Mouse (Mus musculus): ENCODE measurements around the gene Mrpl49. TPM values are rescaled to one million over a fixed set of nuclear protein-coding genes. Genes with fewer than 3 reads are reported as not detected.

The Mrpl49 gene
- polyA plus RNA-seq, 1 experiment: 33.5 TPM

DNA sequence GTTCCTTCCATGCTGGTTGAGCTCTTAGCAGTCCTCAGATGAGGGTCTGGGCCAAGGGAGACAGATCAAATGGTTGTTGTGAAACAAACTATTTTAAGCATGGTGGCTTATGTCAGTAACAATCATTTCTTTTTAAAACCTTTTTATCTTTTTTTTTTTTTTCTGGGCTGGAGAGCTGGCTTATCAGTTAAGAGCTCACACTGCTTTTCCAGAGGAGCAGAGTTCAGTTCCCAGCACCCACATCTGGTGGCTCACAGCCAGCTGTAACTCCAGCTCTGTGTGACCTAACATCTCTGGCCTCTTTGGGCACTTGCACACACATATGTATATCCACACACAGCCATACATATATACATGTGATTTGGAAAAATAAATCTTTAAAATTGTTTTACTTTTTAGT, 19.9 kb downstream of the Mrpl49 start:
- no peak for DNase-seq (ENCODE audit: low spot score)

DNA sequence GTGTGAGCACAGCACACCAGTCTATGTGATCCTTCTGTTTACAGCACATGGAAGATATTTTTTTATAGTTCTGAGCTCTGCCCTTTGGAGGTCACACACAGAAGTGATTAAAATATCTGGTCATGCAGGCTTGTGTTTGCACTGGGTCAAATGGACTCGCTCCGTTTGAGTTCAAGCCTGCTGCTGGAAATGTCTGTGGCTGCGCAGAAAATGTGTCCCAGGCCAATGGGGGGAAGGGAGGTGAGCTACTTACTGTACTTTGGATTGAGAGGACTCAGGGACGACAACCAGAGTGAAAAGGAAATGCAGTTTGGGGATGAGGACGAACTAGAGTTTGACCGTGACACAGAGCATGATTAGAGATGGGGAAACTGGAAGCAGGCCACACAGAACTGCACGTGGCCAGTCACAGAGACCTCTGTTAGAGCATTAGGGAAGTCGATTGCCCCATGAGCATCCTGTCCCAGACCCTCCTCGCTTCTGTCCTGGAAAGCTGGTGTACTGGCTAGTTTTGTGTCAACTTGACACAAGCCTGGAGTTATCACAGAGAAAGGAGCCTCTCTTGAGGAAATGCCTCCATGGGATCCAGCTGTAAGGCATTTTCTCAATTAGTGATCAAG, 21.5 kb downstream of the Mrpl49 start:
- DNase-seq (ENCODE audit: low spot score): no peak

DNA sequence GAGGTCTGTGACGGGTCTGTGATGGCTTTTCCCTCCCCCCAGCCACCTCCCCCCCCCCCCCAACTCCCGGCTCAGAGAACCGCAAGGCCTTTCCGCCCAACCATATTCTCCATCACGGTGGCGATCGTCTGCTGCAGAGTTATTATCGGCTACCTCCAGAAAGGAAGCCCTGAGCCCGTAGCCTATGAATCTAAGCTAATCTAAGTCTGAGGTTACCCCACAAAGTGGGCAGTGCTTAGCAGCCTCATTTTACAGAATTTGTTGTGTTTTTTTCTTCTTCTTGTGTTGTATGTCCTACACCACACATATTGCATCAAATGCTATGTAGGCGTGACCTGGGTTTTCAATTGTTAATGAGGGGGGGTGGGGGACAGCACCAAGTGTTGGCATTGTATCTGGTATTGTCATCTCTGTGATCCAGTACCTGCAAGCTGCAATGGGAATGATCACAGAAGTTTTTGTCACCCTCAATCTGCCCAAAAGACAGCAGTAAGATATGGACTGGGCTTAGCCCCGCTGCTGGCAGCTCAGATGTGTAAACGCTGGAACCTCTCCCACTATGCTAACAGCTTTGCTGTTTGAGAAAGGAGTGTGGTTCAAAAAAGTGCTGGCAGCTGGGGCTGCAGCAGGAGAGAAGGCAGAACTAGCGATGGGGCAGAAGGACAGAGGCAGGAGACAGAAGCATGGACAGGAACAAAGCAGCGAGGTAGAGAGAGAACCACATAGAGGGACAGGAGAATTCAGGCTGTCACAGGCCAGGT, 26.9 kb downstream of the Mrpl49 start:
- no peak for DNase-seq (ENCODE audit: low spot score)

DNA sequence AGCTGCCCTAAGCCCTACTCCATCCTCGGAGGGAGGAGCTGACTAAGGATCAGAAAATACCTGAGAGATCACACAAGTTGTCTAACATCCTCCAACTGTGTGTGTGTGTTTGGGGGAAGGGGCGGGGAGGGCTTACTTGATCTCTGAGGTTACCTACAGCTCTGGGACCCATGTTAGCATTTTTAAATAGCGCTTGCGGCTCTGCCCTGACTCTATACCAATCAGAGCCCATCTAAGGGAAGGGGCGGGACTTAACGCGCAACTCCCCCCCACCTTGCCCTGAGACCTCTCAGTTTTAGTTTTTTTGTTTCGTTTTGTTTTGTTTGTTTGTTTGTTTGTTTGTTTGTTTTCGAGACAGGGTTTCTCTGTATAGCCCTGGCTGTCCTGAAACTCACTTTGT, 28.2 kb downstream of the Mrpl49 start:
- DNase-seq (ENCODE audit: low spot score): no peak

DNA sequence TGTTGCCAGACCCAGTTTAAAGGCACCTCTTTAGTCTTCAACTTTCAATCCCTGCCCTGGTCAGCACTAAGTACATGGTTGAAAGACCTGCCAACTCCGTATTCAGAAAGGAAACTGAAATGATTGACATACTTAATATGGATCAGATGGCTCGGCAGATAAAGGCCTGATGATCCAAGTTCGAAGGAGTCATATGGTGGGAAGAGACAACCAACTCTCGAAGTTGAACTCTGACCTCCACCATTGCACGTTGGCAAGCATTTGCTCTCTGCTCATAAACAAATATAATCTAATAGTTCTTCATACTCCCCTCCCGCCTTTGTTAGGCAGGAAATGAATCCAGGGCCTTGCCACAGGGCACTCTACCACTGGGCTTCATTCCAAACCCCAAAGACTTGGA, 28.6 kb downstream of the Mrpl49 start:
- no peak for DNase-seq (ENCODE audit: low spot score)

DNA sequence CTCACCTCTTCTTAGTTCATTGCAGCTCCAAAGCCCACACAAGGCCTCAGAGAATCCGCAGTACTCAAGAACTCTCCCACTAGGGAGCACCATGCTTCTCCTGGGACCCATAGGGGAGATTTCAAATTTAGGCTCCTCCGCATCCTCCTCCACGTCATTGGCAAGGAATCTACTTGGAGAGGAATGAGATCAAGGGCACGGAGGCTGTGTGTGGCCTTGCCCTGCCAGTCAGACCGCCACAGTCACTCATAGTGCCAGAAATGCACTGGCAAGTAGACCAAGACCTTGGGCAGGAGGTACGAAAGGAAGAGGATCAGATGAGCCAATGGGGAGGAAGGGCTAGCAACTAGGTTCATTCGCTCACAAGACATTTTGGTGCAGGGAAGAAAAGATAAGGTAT, 33.7 kb downstream of the Mrpl49 start:
- DNase-seq (ENCODE audit: low spot score): no peak

DNA sequence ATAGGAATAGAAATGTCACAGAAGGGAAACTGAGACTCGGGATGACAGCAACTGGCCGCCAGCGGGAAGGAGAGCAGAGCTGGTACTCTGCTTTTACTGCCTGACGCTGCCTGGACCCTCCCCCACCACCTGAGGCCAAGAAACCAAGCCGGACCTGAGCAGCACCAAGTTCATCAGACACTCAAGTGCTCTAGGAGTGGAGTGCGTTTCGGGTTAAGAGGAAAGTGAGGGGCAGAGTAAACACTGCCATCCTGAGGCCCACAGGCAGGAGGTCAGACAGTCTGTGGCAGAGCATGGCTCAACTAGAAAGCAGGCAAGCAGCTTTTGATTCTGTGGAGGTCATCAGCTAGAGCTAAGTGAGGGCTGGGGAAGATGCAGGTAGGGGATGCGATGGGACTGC, 34.5 kb downstream of the Mrpl49 start:
- no peak for DNase-seq (ENCODE audit: low spot score)

DNA sequence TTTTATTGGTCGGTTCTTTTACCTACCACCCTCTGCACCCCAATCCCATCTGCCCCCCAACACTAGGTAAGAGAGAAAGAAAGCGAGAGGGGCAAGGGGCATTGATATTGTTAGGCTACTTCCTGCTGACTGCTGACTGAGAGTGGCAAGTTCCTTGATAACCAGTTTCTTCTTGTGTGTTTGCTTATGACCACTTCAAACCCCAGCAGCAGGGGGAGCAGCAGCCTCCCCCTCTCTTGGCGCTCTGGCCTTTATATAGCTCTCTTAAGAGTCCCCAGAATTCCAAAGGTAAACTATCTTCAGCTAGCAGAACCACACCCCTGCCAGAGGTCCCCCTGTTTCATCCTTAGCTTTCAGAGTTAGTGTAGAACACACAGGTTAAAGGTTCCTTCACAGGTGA, 37.3 kb downstream of the Mrpl49 start:
- no peak for DNase-seq (ENCODE audit: low spot score)

DNA sequence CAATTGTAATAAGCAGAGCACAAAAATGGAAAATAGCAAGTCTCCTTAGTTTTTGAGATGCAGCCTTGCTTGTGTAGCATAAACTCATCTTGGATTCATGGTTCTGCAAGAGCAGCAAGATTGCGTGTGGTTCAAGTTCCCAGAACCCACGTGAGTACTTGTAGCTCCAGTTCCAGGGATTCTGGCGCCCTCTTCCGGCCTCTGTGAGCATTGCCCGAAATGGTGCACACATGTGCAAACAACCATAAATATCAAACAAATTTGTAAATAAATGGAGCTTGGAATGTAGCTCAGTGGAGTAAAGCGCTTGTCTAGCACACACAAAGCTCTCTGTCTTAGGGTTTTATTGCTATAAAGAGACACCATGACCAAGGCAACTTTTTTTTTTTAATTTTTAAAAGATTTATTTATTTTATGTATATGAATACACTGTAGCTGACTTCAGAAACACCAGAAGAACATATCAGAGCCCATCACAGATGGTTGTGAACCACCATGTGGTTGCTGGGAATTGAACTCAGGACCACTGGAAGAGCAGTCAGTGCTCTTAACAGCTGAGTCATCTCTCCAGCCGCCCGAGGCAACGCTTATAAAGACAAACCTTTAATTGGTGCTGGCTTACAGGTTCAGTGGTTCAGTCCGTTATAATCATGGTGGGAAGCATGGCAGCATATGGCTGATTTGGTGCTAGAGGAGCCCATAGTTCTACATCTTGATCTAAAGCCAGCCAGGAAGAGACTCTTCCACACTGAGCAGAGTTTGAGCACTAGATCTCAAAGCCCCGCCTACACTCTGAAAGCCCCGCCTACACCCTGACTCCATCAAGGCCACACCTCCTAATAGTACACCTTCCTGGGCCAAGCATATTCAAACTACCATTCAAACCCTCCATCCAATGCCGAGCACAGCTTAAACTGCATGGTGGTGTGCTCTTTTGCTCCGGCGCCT, 39.2 kb downstream of the Mrpl49 start:
- peak; percentile 74 for DNase-seq (ENCODE audit: low spot score)

DNA sequence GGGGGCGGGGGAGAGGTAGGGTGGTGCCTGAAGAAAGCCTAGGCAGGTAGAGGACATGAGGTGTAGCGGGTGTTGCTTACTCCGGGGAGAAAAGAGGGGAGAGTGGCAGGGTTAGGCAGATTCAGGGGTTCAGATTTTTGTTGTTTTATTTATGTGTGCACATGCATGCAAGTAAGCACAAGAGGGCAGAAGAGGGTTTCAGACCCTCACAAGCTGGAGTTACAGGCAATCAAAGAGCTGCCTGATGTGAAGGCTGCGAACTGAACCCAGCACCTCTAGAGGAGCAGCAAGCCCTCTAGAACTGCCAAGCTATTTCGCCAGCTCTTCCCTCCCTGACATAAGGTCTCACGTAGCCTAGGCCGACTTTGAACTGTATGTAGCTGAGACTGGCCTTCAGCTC, 41.1 kb downstream of the Mrpl49 start:
- DNase-seq (ENCODE audit: low spot score): no peak

DNA sequence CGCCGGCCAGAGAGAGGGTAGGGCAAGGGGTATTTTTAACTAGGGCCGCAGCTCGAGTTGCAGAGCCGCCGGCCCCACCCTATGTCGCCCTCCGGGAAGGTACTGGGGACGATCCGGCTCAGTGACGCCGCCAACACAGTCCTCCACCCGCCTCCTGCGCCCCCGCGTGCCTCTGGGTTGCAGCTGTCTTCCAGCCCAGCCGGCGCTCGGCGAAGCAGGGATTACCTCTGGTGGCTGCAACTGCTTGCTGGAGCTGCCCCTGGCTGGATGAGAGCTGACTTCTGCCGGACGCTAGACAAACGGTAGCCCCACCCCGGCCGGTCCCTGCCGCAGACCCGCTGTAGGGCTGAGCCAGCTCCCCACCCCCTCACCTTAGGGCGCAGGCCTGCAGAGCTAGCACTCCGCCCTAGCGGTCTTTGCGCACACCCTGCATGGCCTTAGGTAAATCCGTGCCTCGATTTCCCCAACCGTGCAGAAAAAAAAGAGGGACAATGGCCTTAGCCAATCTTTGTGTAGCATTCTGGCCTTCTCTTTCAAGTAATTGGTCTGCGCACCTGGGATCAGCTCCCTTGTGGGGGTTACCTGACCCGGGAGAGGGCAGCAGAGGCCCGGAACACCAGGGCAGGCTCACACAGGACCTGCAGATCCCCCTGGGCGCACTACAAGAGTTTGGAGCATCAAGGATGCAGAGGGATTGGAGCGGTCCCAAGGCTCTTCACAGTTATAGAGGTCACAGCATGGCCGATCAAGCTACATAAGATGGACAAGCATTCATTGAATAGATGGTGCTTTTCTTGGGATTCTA, 41.9 kb downstream of the Mrpl49 start, which contains the start of gene Capn1:
TSS of gene Capn1 (minus strand) at position 387 of the 805 bp plus-strand sequence.
- DNase-seq (ENCODE audit: low spot score): peak; percentile 71

DNA sequence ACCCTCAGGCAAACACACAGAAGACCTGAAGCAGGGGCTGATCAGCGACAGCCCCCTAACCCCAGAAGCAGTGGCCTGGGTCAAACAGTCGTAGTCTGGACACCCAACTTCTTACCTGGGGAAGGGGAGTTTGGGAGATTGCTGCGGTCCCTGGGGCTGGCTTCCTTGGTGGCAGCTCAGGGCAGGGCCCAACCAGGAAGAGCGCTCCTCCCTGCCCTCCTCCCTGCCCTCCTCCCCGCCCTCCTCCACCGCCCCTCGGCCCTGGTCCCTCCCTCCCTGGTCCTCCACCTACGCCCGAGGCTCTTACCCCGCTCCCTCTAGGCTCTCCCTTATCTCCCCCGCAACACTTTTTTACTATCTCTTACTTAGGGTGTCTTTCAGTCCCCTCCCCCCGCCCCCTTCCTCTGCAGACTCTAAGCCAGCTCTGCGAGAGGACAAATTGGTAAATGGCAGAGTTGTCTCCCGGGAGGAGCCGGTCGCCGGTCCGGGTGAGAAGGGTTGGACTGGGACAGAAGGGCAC, 42.5 kb downstream of the Mrpl49 start:
- peak; percentile 42 for DNase-seq (ENCODE audit: low spot score)

DNA sequence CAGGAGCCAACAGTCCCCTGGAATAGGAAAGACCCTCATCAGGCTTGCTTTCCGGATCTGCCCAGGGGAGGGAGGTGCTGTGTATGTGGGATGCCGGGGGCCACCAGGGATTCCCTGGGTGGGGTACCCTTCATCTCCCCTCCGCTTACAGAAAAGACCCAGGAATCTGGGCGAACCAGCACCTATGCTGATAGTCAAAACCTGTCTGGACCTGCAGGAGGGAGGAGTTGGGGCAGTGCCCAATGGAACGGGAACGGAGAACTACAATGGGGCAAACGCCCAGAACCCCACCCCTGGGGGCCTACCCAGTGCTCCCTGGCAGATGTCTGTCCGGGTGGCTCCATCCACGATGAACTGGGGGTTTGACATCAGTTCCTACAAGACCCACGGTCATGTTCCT, 43.9 kb downstream of the Mrpl49 start:
- DNase-seq (ENCODE audit: low spot score): peak; percentile 55

DNA sequence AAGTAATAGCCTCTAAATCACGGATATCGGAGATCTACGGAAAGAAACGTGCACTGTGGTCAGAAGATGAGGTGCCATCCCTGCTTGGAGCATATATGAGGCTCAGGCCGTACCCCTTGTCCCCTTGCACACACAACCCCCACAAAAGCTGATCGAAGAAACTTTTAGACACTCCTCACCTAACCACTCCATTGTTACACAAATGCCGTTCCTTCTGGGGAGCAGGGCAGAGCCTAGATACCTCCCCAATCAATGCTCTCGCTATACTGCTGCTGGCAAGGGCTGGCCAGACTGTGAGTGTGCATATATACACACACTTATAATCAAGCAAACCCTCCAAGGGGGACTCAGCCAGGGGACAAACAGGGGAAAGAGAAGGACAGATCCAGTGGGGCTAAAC, 48.4 kb downstream of the Mrpl49 start:
- DNase-seq (ENCODE audit: low spot score): no peak

DNA sequence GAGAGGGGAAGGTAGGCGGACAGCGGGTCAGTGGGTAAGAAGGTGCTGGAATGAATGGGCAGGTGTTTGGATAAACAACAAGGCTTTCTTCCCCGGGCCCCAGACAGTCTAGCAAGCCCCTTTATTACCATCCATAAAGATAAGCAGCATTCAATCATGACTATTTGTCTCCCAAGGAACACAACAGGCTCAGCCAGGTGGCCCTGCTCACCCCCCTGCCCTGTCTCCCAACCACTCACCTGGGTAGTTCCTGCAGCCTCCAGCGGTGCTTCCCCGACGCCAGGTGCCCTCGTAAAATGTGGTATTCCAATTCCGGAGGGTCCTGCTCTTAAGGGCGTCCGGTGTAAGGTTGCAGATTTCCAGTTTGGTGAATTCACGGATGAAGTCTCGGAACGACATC, 50.6 kb downstream of the Mrpl49 start:
- no peak for DNase-seq (ENCODE audit: low spot score)

DNA sequence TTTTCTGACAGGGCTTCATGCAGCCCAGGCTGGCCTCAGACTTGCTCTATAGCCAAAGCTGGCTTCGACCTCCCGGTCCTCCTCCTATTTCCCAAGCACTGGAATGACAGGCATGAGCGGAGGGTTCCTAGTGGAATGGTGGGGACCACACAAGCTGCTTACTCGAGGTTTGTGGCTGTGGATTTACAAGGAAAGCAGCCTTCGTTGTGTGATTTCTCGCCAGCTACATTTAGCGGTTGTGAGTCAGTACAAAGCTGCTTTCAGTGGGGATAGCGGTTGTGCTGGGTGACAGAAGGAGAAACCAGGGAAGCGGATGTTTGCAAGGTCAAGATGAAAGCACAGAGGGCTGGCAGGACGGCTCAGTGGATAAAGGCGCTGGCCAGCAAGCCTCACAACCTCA, 52.0 kb downstream of the Mrpl49 start:
- no peak for DNase-seq (ENCODE audit: low spot score)

Other genes starting within 250 kb of the Mrpl49 start
- 20.7 and 21.6 TPM in 2 replicates for gene Frmd8, start 182.5 kb downstream of the Mrpl49 start, polyA plus RNA-seq (2012; rRNA removed)
- 19.2 and 25.1 TPM in 2 replicates for gene Slc25a45, start 180.0 kb downstream of the Mrpl49 start, polyA plus RNA-seq (2012; rRNA removed)
- gene Tigd3, start 163.6 kb downstream of the Mrpl49 start, polyA plus RNA-seq (2012; rRNA removed): 0.69 and 0.87 TPM in 2 replicates
- gene Dpf2, start 144.8 kb downstream of the Mrpl49 start, polyA plus RNA-seq (2012; rRNA removed): 87.5 and 102 TPM in 2 replicates
- 22.9 and 26.2 TPM in 2 replicates for gene Cdc42ep2, start 133.0 kb downstream of the Mrpl49 start, polyA plus RNA-seq (2012; rRNA removed)
- gene Pola2, start 93.6 kb downstream of the Mrpl49 start, polyA plus RNA-seq (2012; rRNA removed): 32.8 and 41.0 TPM in 2 replicates
- 0.12 and 0.21 TPM in 2 replicates for gene Slc22a20, start 71.6 kb downstream of the Mrpl49 start, polyA plus RNA-seq (2012; rRNA removed)
- gene Capn1, start 41.9 kb downstream of the Mrpl49 start, polyA plus RNA-seq (2012; rRNA removed): 116 and 118 TPM in 2 replicates
- gene Syvn1, start 11.2 kb downstream of the Mrpl49 start, polyA plus RNA-seq (2012; rRNA removed): 15.5 and 24.1 TPM in 2 replicates
- gene Fau, start 59 bp upstream of the Mrpl49 start, polyA plus RNA-seq (2012; rRNA removed): 1,752 and 1,769 TPM in 2 replicates
- 25.8 and 26.8 TPM in 2 replicates for gene Znhit2, start 3.4 kb upstream of the Mrpl49 start, polyA plus RNA-seq (2012; rRNA removed)
- 24.1 and 33.2 TPM in 2 replicates for gene Tm7sf2, start 10.6 kb upstream of the Mrpl49 start, polyA plus RNA-seq (2012; rRNA removed)
- 62.5 and 70.8 TPM in 2 replicates for gene Vps51, start 19.4 kb upstream of the Mrpl49 start, polyA plus RNA-seq (2012; rRNA removed)
- gene Tmem262, start 22.2 kb upstream of the Mrpl49 start, polyA plus RNA-seq (2012; rRNA removed): 0.21 TPM in 1 of 2 replicates, not detected in the other
- gene Gm28374, start 24.5 kb upstream of the Mrpl49 start, polyA plus RNA-seq (2012; rRNA removed): 0.31 and 0.55 TPM in 2 replicates
- 68.5 and 81.2 TPM in 2 replicates for gene Zfpl1, start 27.2 kb upstream of the Mrpl49 start, polyA plus RNA-seq (2012; rRNA removed)
- gene Cdca5, start 27.2 kb upstream of the Mrpl49 start, polyA plus RNA-seq (2012; rRNA removed): 0.83 and 1.4 TPM in 2 replicates
- gene AC131692.1, start 36.6 kb upstream of the Mrpl49 start, polyA plus RNA-seq (2012; rRNA removed): 0.14 TPM in 1 of 2 replicates, not detected in the other
- gene Naaladl1, start 48.0 kb upstream of the Mrpl49 start, polyA plus RNA-seq (2012; rRNA removed): 0.06 and 0.13 TPM in 2 replicates
- 14.0 and 16.8 TPM in 2 replicates for gene Sac3d1, start 60.9 kb upstream of the Mrpl49 start, polyA plus RNA-seq (2012; rRNA removed)
- 27.7 and 32.6 TPM in 2 replicates for gene Snx15, start 70.5 kb upstream of the Mrpl49 start, polyA plus RNA-seq (2012; rRNA removed)
- 5.1 and 9.2 TPM in 2 replicates for gene Batf2, start 83.2 kb upstream of the Mrpl49 start, polyA plus RNA-seq (2012; rRNA removed)
- gene Arl2, start 83.8 kb upstream of the Mrpl49 start, polyA plus RNA-seq (2012; rRNA removed): 76.9 and 87.5 TPM in 2 replicates
- gene Majin, start 126.6 kb upstream of the Mrpl49 start, polyA plus RNA-seq (2012; rRNA removed): 0.52 and 0.60 TPM in 2 replicates
- gene Gpha2, start 168.6 kb upstream of the Mrpl49 start, polyA plus RNA-seq (2012; rRNA removed): 0.31 and 0.83 TPM in 2 replicates
- gene Ppp2r5b, start 178.1 kb upstream of the Mrpl49 start, polyA plus RNA-seq (2012; rRNA removed): 31.0 and 38.3 TPM in 2 replicates
- 11.4 and 15.7 TPM in 2 replicates for gene Atg2a, start 183.9 kb upstream of the Mrpl49 start, polyA plus RNA-seq (2012; rRNA removed)
- gene Ehd1, start 218.9 kb upstream of the Mrpl49 start, polyA plus RNA-seq (2012; rRNA removed): 73.6 and 86.5 TPM in 2 replicates
- 22.7 and 27.0 TPM in 2 replicates for gene Cdc42bpg, start 248.7 kb upstream of the Mrpl49 start, polyA plus RNA-seq (2012; rRNA removed)